Mouse (Mus musculus) CD4-positive, CD25-positive, alpha-beta regulatory T cell, adult 2 months (primary cell): ENCODE data around the gene Cd244a.

ENCODE experiments used
- DNase-seq: peaks from one replicate; pipeline ENCODE4 v3.0.0-alpha.2; 2012; ENCODE audit warnings: low read depth, low spot score

Cd244a gene

GRCm38 (mm10) chr1:171558898-171559297, at the start of gene Cd244a:
TSS of gene Cd244a (plus strand) at chr1:171559193.
- no peak for DNase-seq

GRCm38 (mm10) chr1:171513234-171513633, 45.8 kb upstream of the Cd244a start:
- DNase-seq: peak; percentile 33

- DNase-seq: no peak
Measured at GRCm38 (mm10) chr1:171513760-171514159, 45.2 kb upstream of the Cd244a start.

- peak; percentile 54 for DNase-seq
Measured at GRCm38 (mm10) chr1:171515039-171515438, 44.0 kb upstream of the Cd244a start.

- DNase-seq: no peak
Measured at GRCm38 (mm10) chr1:171515557-171515956, 43.4 kb upstream of the Cd244a start.

- DNase-seq: no peak
Measured at GRCm38 (mm10) chr1:171531367-171531766, 27.6 kb upstream of the Cd244a start.

- DNase-seq: peak; percentile 68
Measured at GRCm38 (mm10) chr1:171532830-171533229, 26.2 kb upstream of the Cd244a start.

- no peak for DNase-seq
Measured at GRCm38 (mm10) chr1:171534557-171534956, 24.4 kb upstream of the Cd244a start.

- DNase-seq: no peak
Measured at GRCm38 (mm10) chr1:171535194-171535593, 23.8 kb upstream of the Cd244a start, which contains the start of gene Itln1. TSS of gene Itln1 (minus strand) at chr1:171535294.

- no peak for DNase-seq
Measured at GRCm38 (mm10) chr1:171540694-171541093, 18.3 kb upstream of the Cd244a start.

GRCm38 (mm10) chr1:171551326-171551725, 7.7 kb upstream of the Cd244a start:
- DNase-seq: peak; percentile 19

GRCm38 (mm10) chr1:171552230-171552629, 6.8 kb upstream of the Cd244a start:
- DNase-seq: no peak

GRCm38 (mm10) chr1:171553359-171554341, 5.3 kb upstream of the Cd244a start:
- no peak for DNase-seq

GRCm38 (mm10) chr1:171556366-171556765, 2.6 kb upstream of the Cd244a start:
- no peak for DNase-seq

- DNase-seq: no peak
Measured at GRCm38 (mm10) chr1:171558407-171558806, 586 bp upstream of the Cd244a start.

- DNase-seq: no peak
Measured at GRCm38 (mm10) chr1:171560262-171560661, 1.3 kb downstream of the Cd244a start.

GRCm38 (mm10) chr1:171561200-171561599, 2.2 kb downstream of the Cd244a start:
- DNase-seq: no peak

GRCm38 (mm10) chr1:171561639-171562225, 2.7 kb downstream of the Cd244a start:
- peak; percentile 21 for DNase-seq

- DNase-seq: no peak
Measured at GRCm38 (mm10) chr1:171563042-171563441, 4.0 kb downstream of the Cd244a start.

- DNase-seq: peak; percentile 76
Measured at GRCm38 (mm10) chr1:171564247-171564646, 5.3 kb downstream of the Cd244a start.

GRCm38 (mm10) chr1:171565888-171566287, 6.9 kb downstream of the Cd244a start:
- DNase-seq: peak; percentile 48

GRCm38 (mm10) chr1:171566777-171567176, 7.8 kb downstream of the Cd244a start:
- peak; percentile 86 for DNase-seq

GRCm38 (mm10) chr1:171568436-171568835, 9.4 kb downstream of the Cd244a start:
- DNase-seq: no peak
